Mouse (Mus musculus) intestine, postnatal 0 days (tissue): ENCODE data around the gene H2-D1. TPM values are rescaled to one million over a fixed set of nuclear protein-coding genes. Genes with fewer than 3 reads are reported as not detected.
A peak's percentile ranks its signal among the peaks of the same experiment; 100 is the strongest.
"Not testable (repeated sequence)": the region's sequence is repeated elsewhere in the genome, so short reads cannot be mapped to it uniquely, and the experiment has no call there.

Experiments used
- ATAC-seq: fragments of 200-750 bp; cut with Nextera tagmentation; 2 replicates; pipeline ENCODE4 v1.8.0; 2017; ENCODE audit warnings: mild to moderate bottlenecking, moderate TSS enrichment, moderate library complexity
- H3K27ac ChIP-seq: fragments of 300-500 bp; sonication (generic); 2 replicates; pipeline ENCODE4 v1.5.1; 2014; ENCODE audit warnings: mild to moderate bottlenecking, low read depth, low read length, moderate library complexity
- H3K27me3 ChIP-seq: fragments of 300-500 bp; sonication (generic); replicated peaks from 2 replicates; pipeline ENCODE4 v1.6.1; 2014; ENCODE audit warnings: low read length, mixed read lengths; ENCODE audit not compliant: control insufficient read depth, insufficient read depth
- H3K36me3 ChIP-seq: fragments of 300-500 bp; sonication (generic); 2 replicates; pipeline ENCODE4 v1.6.1; 2014; ENCODE audit warnings: mild to moderate bottlenecking, moderate library complexity; ENCODE audit not compliant: control insufficient read depth, insufficient read depth
- H3K4me1 ChIP-seq: fragments of 300-500 bp; sonication (generic); replicated peaks from 2 replicates; pipeline ENCODE4 v1.6.1; 2014; ENCODE audit warnings: antibody characterized with exemption, low read length, mixed read lengths; ENCODE audit not compliant: control insufficient read depth, insufficient read depth
- H3K4me2 ChIP-seq: fragments of 300-500 bp; sonication (generic); replicated peaks from 2 replicates; pipeline ENCODE4 v1.6.1; 2014; ENCODE audit warnings: low read depth, mild to moderate bottlenecking, moderate library complexity
- H3K4me3 ChIP-seq: fragments of 300-500 bp; sonication (generic); 2 replicates; pipeline ENCODE4 v1.5.1; 2014; ENCODE audit warnings: low read depth, low read length
- H3K9ac ChIP-seq: fragments of 300-500 bp; sonication (generic); 2 replicates; pipeline ENCODE4 v1.6.1; 2014; ENCODE audit warnings: mild to moderate bottlenecking, low read depth, low read length
- H3K9me3 ChIP-seq: fragments of 300-500 bp; sonication (generic); 2 replicates; pipeline ENCODE4 v1.6.1; 2016; ENCODE audit warnings: mixed run types; ENCODE audit not compliant: control insufficient read depth
- CTCF ChIP-seq: sonication (generic); IDR thresholded peaks from 2 replicates; pipeline ENCODE4 v1.5.1; 2016; ENCODE audit warnings: low read depth, mild to moderate bottlenecking, control low read depth, antibody characterized with exemption, moderate library complexity
- WGBS: fragments of 180-500 bp; shearing (Covaris S2); extraction: QIAGEN DNeasy Blood & Tissue Kit; methylation state at CpG from one replicate; pipeline ENCODE4 v1.1.7; 2014; 5-methylcytosine and 5-hydroxymethylcytosine counted together
- microRNA-seq: library from miRNA; unstranded; fragments of <30 nt; microRNA quantifications from one replicate; pipeline ENCODE4, GENCODE M21; 2016
- polyA plus RNA-seq: library from polyadenylated mRNA; unstranded; fragments of >200 nt; fragmentation: Nextera tagmentation; extraction: Ambion mirVana; gene quantifications from 2 replicates; pipeline ENCODE4 v1.2.1, GENCODE M21; 2015

Gene H2-D1
- polyA plus RNA-seq, 1 experiment from 2014 or later, result 681 TPM

DNA sequence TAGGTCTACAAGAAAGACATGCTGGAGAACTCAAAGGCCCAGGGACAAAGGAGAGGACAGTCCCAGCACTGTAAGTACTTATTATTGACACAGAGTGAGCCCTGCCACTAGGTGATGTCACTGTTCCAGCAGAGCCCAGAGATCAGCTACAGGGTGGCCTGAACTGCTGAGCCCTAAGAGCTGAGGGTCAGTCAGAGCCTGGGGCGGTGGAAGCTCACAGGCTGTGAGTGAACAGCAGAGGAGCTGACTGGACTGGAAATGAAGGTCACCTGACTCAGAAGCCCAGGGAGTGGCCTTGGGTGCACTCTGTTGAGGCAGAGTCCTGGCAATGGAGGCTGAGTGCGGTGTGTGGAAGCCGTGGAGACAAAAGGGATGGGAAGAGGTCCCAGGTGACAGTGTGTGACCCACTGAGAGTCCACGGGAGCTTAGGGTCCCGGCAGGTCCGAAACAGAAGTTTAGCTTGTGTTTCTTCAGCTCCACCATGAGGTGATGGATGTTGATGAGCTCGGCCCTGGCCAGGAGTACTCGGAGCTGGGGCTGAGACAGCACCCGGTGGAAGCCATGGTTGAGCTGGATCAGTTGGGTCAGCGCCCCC is 41.3 kb downstream of the H2-D1 start:
- Histone ChIP-seq H3K9ac (no peak overlapping the region), H3K4me3 (no peak overlapping the region), H3K4me2 (no peak overlapping the region), H3K9me3 (no peaks in the 10 kb centered on the region), H3K36me3 (no peaks in the 10 kb centered on the region), H3K27me3 (no peaks in the 10 kb centered on the region), H3K4me1 (no peaks in the 10 kb centered on the region), H3K27ac (no peak overlapping the region)
- peak; percentile 65 for ATAC-seq
- TF ChIP-seq CTCF, result peak; percentile 35; the same call in 1 of the 2 replicates
- WGBS, result 83% methylated on average over 10 of the region's 10 CpGs

DNA sequence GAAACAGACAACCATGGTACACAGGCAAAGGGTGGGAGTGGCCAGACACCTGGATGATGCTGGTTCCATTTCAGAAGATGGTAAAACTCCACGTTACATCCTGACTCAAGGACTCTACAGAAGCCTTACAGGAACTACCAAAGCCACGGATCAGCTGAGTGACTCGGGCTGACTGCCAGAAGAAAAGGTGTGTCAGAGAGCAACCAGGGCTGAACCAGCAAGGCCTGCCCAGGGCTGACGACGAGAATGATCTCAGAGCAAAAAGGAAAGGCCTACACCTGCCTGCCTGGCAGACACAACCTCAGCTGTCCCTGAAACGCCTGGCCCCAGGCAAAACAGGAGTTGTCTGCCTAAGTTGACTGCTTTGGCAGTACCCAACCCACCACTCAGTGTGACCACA is 41.9 kb downstream of the H2-D1 start:
- H3K27me3 ChIP-seq, result no peaks in the 10 kb centered on the region
- H3K4me2 ChIP-seq, result no peak overlapping the region
- no peaks in the 10 kb centered on the region for H3K9me3 ChIP-seq
- no peak overlapping the region for H3K4me3 ChIP-seq
- H3K4me1 ChIP-seq, result no peaks in the 10 kb centered on the region
- no peaks in the 10 kb centered on the region for H3K36me3 ChIP-seq
- TF ChIP-seq CTCF, result no peak
- WGBS, result 38% methylated on average over 6 of the region's 6 CpGs
- no peak overlapping the region for H3K9ac ChIP-seq
- no peak overlapping the region; the same call in 1 of the 2 replicates for H3K27ac ChIP-seq
- ATAC-seq, result peak; percentile 42

DNA sequence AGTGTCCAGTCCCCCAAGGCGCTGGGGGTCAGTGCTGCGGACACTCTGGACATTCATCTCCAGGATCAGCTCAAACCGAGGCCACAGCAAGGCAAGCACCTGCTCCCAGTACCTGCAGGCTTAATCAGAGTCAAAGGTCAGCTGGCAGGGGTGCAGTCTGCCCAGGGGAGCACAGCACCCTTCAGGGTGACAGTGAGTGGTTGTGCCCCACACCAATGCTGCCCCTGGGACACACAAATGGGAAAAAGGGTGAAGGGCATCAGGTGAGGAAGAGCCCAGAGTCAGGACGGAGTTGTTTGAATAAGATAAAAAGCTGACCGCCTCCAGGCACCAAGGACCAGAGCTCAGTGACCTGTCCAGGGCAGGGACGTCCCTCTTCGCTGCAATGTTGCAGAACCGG is 42.4 kb downstream of the H2-D1 start:
- H3K4me1 ChIP-seq, H3K4me2 ChIP-seq, H3K27me3 ChIP-seq, H3K27ac ChIP-seq, H3K36me3 ChIP-seq, H3K4me3 ChIP-seq, H3K9me3 ChIP-seq, ATAC-seq, H3K9ac ChIP-seq: not testable (repeated sequence)
- 72% methylated on average over 7 of the region's 8 CpGs for WGBS

Small RNA genes within 50 kb of the gene (microRNA-seq; reads per million reads assigned to microRNA genes)
- not detected for gene Mir6975
- not detected for gene Mir8094

Other genes with a start within 250 kb of the H2-D1 start
- 0.12 and 0.20 TPM in 2 replicates for gene Vwa7, start 246.2 kb upstream of the H2-D1 start, polyA plus RNA-seq
- gene Sapcd1, start 234.7 kb upstream of the H2-D1 start, polyA plus RNA-seq, result 3.2 and 4.6 TPM in 2 replicates
- gene Msh5, start 216.0 kb upstream of the H2-D1 start, polyA plus RNA-seq, result 1.4 and 3.0 TPM in 2 replicates
- gene Clic1, start 212.8 kb upstream of the H2-D1 start, polyA plus RNA-seq, result 290 and 312 TPM in 2 replicates
- 62.0 and 68.3 TPM in 2 replicates for gene Ddah2, start 203.7 kb upstream of the H2-D1 start, polyA plus RNA-seq
- 0.12 TPM in 1 of 2 replicates, not detected in the other for gene Ly6g6c, start 197.3 kb upstream of the H2-D1 start, polyA plus RNA-seq
- 0.13 and 0.17 TPM in 2 replicates for gene Mpig6b, start 196.5 kb upstream of the H2-D1 start, polyA plus RNA-seq
- 2.2 TPM in 2 replicates for gene Ly6g6e, start 185.8 kb upstream of the H2-D1 start, polyA plus RNA-seq
- 3.8 and 4.9 TPM in 2 replicates for gene Ly6g6d, start 184.7 kb upstream of the H2-D1 start, polyA plus RNA-seq
- gene Ly6g6f, start 177.1 kb upstream of the H2-D1 start, polyA plus RNA-seq, result not detected in 2 replicates
- gene Abhd16a, start 173.5 kb upstream of the H2-D1 start, polyA plus RNA-seq, result 101 and 103 TPM in 2 replicates
- gene Ly6g5c, start 154.5 kb upstream of the H2-D1 start, polyA plus RNA-seq, result not detected in 2 replicates
- gene Ly6g5b, start 147.3 kb upstream of the H2-D1 start, polyA plus RNA-seq, result 0.46 and 0.59 TPM in 2 replicates
- gene Gpank1, start 141.3 kb upstream of the H2-D1 start, polyA plus RNA-seq, result 15.0 and 16.6 TPM in 2 replicates
- gene Csnk2b, start 140.7 kb upstream of the H2-D1 start, polyA plus RNA-seq, result 262 and 264 TPM in 2 replicates
- 26.3 and 29.7 TPM in 2 replicates for gene D17H6S53E, start 136.4 kb upstream of the H2-D1 start, polyA plus RNA-seq
- 18.3 and 22.5 TPM in 2 replicates for gene Apom, start 130.7 kb upstream of the H2-D1 start, polyA plus RNA-seq
- 37.4 and 46.0 TPM in 2 replicates for gene Bag6, start 127.6 kb upstream of the H2-D1 start, polyA plus RNA-seq
- gene Prrc2a, start 97.8 kb upstream of the H2-D1 start, polyA plus RNA-seq, result 40.0 and 54.1 TPM in 2 replicates
- 23.1 and 25.4 TPM in 2 replicates for gene Aif1, start 86.7 kb upstream of the H2-D1 start, polyA plus RNA-seq
- 11.3 and 12.9 TPM in 2 replicates for gene Lst1, start 74.3 kb upstream of the H2-D1 start, polyA plus RNA-seq
- gene Ltb, start 68.3 kb upstream of the H2-D1 start, polyA plus RNA-seq, result 1.7 and 2.4 TPM in 2 replicates
- gene Tnf, start 60.7 kb upstream of the H2-D1 start, polyA plus RNA-seq, result 0.17 and 0.27 TPM in 2 replicates
- 0.10 and 0.42 TPM in 2 replicates for gene Lta, start 57.4 kb upstream of the H2-D1 start, polyA plus RNA-seq
- gene Gm16181, start 41.9 kb upstream of the H2-D1 start, polyA plus RNA-seq, result 0.23 and 0.30 TPM in 2 replicates
- 4.1 and 4.3 TPM in 2 replicates for gene Atp6v1g2, start 29.1 kb upstream of the H2-D1 start, polyA plus RNA-seq
- gene Nfkbil1, start 26.9 kb upstream of the H2-D1 start, polyA plus RNA-seq, result 8.1 and 8.2 TPM in 2 replicates
- gene Ddx39b, start 21.0 kb upstream of the H2-D1 start, polyA plus RNA-seq, result 125 and 127 TPM in 2 replicates
- 56.2 and 60.6 TPM in 2 replicates for gene H2-Q1, start 57.7 kb downstream of the H2-D1 start, polyA plus RNA-seq
- 693 and 712 TPM in 2 replicates for gene H2-Q2, start 79.5 kb downstream of the H2-D1 start, polyA plus RNA-seq
- gene H2-Q4, start 116.9 kb downstream of the H2-D1 start, polyA plus RNA-seq, result 11.9 and 14.0 TPM in 2 replicates
- 2.7 and 2.8 TPM in 2 replicates for gene H2-Q6, start 162.1 kb downstream of the H2-D1 start, polyA plus RNA-seq
- 2.7 and 3.6 TPM in 2 replicates for gene H2-Q7, start 176.4 kb downstream of the H2-D1 start, polyA plus RNA-seq
- gene H2-Q10, start 207.4 kb downstream of the H2-D1 start, polyA plus RNA-seq, result 102 and 110 TPM in 2 replicates
- not detected in 2 replicates for gene Pou5f1, start 243.3 kb downstream of the H2-D1 start, polyA plus RNA-seq